Mouse (Mus musculus) layer of hippocampus, adult 2 months (tissue): Measurements from ENCODE around the gene Vmn2r114. TPM values are rescaled to one million over a fixed set of nuclear protein-coding genes. Genes with fewer than 3 reads are reported as not detected.
"Not testable (repeated sequence)": the region's sequence is repeated elsewhere in the genome, so short reads cannot be mapped to it uniquely, and the experiment has no call there.

Source experiments
- DNase-seq, 2 experiments: peaks; one replicate each; pipeline ENCODE4 v3.0.0; 2022; ENCODE audit warnings: low spot score in 2 of 2
- H3K27ac ChIP-seq: fragments of 200-600 bp; 2 replicates; pipeline ENCODE4 v1.8.1; 2022
- H3K4me3 ChIP-seq: fragments of 200-600 bp; 2 replicates; pipeline ENCODE4 v1.8.1; 2022; ENCODE audit warnings: mild to moderate bottlenecking
- CTCF ChIP-seq: fragments of 200-600 bp; conservative IDR thresholded peaks from 2 replicates; pipeline ENCODE4 v1.8.1; 2022; ENCODE audit warnings: antibody characterized with exemption, mild to moderate bottlenecking, moderate library complexity
- long read RNA-seq, 2 experiments: library from polyadenylated mRNA; stranded (forward); transcript quantifications; one replicate each; pipeline ENCODE4 v2.0.0; 2021; ENCODE audit warnings: borderline mapping rate in 2 of 2
- total RNA-seq, 2 experiments: library from RNA; stranded (reverse); gene quantifications; 2 replicates each; pipeline ENCODE4 v1.2.3; 2021

Vmn2r114 gene
- not detected for total RNA-seq
- long read RNA-seq, experiment 1, result 0 reads
- long read RNA-seq, experiment 2, result 0 reads

DNA sequence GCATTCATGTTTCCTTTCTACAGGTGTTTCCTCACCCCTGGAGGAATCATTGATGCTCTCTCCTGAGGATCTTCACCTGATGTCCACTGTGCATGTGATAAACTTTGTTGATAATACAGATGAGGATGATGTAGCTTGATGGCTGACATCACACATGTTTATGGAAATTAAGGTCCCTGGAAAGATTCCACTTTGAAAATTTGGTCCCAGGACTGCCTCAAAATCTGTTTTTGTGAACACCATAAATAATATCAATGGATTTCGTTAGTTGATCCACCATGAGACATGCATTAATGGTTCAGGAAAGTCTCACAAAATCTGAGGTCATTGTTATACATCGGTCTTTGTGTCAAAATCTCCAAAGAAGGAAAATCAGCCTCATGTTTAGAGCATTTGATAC, at the start of gene Vmn2r114:
Gene Vmn2r114 (minus strand): TSS at position 101 of the 400 bp plus-strand sequence.
- not testable (repeated sequence) for H3K4me3 ChIP-seq, H3K27ac ChIP-seq, DNase-seq

DNA sequence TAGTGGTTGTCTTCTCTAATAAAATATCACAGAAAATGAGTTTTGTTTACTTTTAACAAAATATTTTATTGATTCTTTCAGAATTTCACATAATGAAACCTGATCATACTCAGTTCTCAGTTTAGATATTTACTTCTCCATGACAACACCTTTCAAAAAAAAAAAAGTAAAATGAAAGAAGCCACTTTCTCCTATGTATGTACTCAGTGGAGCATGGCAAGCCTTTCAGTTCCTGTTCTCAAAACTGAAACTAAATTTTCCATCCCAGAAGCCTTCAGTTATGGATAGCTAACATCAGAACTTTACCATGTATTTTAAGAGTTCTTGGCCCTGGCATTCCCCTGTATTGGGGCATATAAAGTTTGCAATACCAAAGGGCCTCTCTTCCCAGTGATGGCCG, 39.3 kb upstream of the Vmn2r114 start:
- Histone ChIP-seq H3K4me3 (no peak overlapping the region), H3K27ac (no peak overlapping the region)
- TF ChIP-seq CTCF, result no peak
- DNase-seq, result no peak

DNA sequence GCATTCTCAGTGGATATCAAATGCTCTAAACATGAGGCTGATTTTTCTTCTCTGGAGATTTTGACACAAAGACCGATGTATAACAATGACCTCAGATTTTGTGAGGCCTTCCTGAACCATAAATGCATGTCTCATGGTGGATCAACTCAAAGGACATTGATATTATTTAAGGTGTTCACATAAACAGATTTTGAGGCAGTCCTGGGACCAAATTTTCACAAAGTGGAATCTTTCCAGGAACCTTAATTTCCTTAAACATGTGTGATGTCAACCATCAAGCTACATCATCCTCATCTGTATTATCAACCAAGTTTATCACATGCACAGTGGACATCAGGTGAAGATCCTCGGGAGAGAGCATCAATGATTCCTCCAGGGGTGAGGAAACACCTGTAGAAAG, 31.1 kb upstream of the Vmn2r114 start, which contains the start of gene Vmn2r115:
Gene Vmn2r115 (plus strand): TSS at position 301 of the 400 bp plus-strand sequence.
- H3K27ac ChIP-seq, DNase-seq, H3K4me3 ChIP-seq: not testable (repeated sequence)

GRCm38 (mm10) chr17:23330657-23331056, 18.3 kb upstream of the Vmn2r114 start:
- no peak overlapping the region for H3K4me3 ChIP-seq
- TF ChIP-seq CTCF, result no peak
- H3K27ac ChIP-seq, result no peak overlapping the region
- no peak for DNase-seq

Other genes starting within 250 kb of the Vmn2r114 start
- 10 to 100 TPM; 20.5 to 23.7 TPM for gene Zfp40, start 119.3 kb downstream of the Vmn2r114 start, total RNA-seq
- gene Vmn2r115, start 31.2 kb upstream of the Vmn2r114 start, total RNA-seq, result not detected
- gene Vmn2r116, start 72.1 kb upstream of the Vmn2r114 start, total RNA-seq, result not detected
- not detected for gene Vmn2r117, start 167.2 kb upstream of the Vmn2r114 start, total RNA-seq